Mouse (Mus musculus) heart, embryonic 15.5 days (tissue): ENCODE data around the gene Mgat5b. TPM values are rescaled to one million over a fixed set of nuclear protein-coding genes. Genes with fewer than 3 reads are reported as not detected.

Experiments
- ATAC-seq: fragments of 200-750 bp; cut with Nextera tagmentation; replicated peaks from 2 replicates; pipeline ENCODE4 v1.8.0; 2017; ENCODE audit warnings: low read depth, moderate TSS enrichment; ENCODE audit not compliant: insufficient number of reproducible peaks, insufficient read depth, low FRiP score
- H3K27ac ChIP-seq: fragments of 300-500 bp; sonication (generic); 2 replicates; pipeline ENCODE4 v1.5.1; 2015; ENCODE audit warnings: mild to moderate bottlenecking, inconsistent platforms
- H3K27me3 ChIP-seq: fragments of 300-500 bp; sonication (generic); 2 replicates; pipeline ENCODE4 v1.6.1; 2015; ENCODE audit warnings: inconsistent platforms
- H3K36me3 ChIP-seq: fragments of 300-500 bp; sonication (generic); 2 replicates; pipeline ENCODE4 v1.6.1; 2015; ENCODE audit warnings: mild to moderate bottlenecking, inconsistent platforms
- H3K4me1 ChIP-seq: fragments of 300-500 bp; sonication (generic); replicated peaks from 2 replicates; pipeline ENCODE4 v1.6.1; 2015; ENCODE audit warnings: inconsistent platforms
- H3K4me2 ChIP-seq: fragments of 300-500 bp; sonication (generic); 2 replicates; pipeline ENCODE4 v1.6.1; 2015; ENCODE audit warnings: inconsistent platforms, mild to moderate bottlenecking, moderate library complexity
- H3K4me3 ChIP-seq: fragments of 300-500 bp; sonication (generic); 2 replicates; pipeline ENCODE4 v1.5.1; 2015; ENCODE audit warnings: mild to moderate bottlenecking, inconsistent platforms
- H3K9ac ChIP-seq: fragments of 300-500 bp; sonication (generic); 2 replicates; pipeline ENCODE4 v1.6.1; 2015; ENCODE audit warnings: mild to moderate bottlenecking, inconsistent platforms
- H3K9me3 ChIP-seq: fragments of 300-500 bp; sonication (generic); replicated peaks from 2 replicates; pipeline ENCODE4 v1.6.1; 2016; ENCODE audit warnings: inconsistent platforms
- WGBS: fragments of 180-500 bp; shearing (Covaris S2); methylation state at CpG from one replicate; pipeline ENCODE4 v1.1.7; 2015; ENCODE audit warnings: mixed read lengths; 5-methylcytosine and 5-hydroxymethylcytosine counted together
- polyA plus RNA-seq: library from polyadenylated mRNA; unstranded; fragments of >200 nt; fragmentation: Nextera tagmentation; extraction: Ambion mirVana; gene quantifications from 2 replicates; pipeline ENCODE4 v1.2.1, GENCODE M21; 2015

The Mgat5b gene
- polyA plus RNA-seq, 1 experiment from 2014 or later, result 0.64 TPM

DNA sequence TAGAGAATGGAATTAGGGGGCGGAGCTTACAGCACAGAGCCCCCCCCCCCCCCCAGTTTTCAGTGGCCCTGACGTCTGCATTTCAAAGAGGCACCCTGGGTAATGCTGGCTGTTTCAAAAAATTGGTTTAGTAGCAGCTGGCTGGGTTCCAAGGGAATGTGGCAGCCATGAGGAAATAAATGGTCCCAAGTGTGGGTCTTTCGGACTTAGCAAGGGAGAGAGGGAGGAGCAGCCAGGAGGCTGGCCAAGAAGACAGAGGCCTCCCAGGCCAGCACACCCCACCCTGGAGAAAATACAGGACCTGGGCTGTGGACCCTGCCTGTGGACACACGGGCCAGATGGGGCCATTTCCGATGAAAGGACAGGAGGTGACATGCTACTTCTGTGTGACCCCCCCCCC, 61.6 kb downstream of the Mgat5b start:
- 0 out of 2 replicates have a peak, but pooled peaks have one; percentile 21 for ATAC-seq
- Histone ChIP-seq H3K4me1 (peaks cover 11% of the 10 kb centered on the region), H3K4me2 (0 out of 2 replicates have a peak overlapping the region, but pooled peaks have one; percentile 3), H3K9me3 (no peaks in the 10 kb centered on the region), H3K27me3 (no peaks in the 10 kb centered on the region), H3K36me3 (no peaks in the 10 kb centered on the region), H3K4me3 (no peak overlapping the region), H3K9ac (no peak overlapping the region), H3K27ac (no peak overlapping the region)
- WGBS, result 25% methylated on average over 5 of the region's 5 CpGs

- no peaks in the 10 kb centered on the region for H3K36me3 ChIP-seq
- no peak overlapping the region for H3K4me2 ChIP-seq
- peaks cover 11% of the 10 kb centered on the region for H3K4me1 ChIP-seq
- H3K27me3 ChIP-seq, result 0 out of 2 replicates have a peak, but pooled peaks cover 3% of the 10 kb centered on the region
- ATAC-seq, result no peak
- H3K4me3 ChIP-seq, result no peak overlapping the region
- no peak overlapping the region for H3K27ac ChIP-seq
- 45% methylated on average over 4 of the region's 4 CpGs for WGBS
- no peaks in the 10 kb centered on the region for H3K9me3 ChIP-seq
- no peak overlapping the region for H3K9ac ChIP-seq
Observed at GRCm38 (mm10) chr11:116982543-116982942, 63.9 kb downstream of the Mgat5b start.

GRCm38 (mm10) chr11:116985504-116986385, 67.1 kb downstream of the Mgat5b start:
- H3K9me3 ChIP-seq, result no peaks in the 10 kb centered on the region
- no peak overlapping the region for H3K4me3 ChIP-seq
- no peaks in the 10 kb centered on the region for H3K36me3 ChIP-seq
- H3K27ac ChIP-seq, result no peak overlapping the region
- WGBS, result 77% methylated on average over 15 of the region's 15 CpGs
- H3K4me2 ChIP-seq, result no peak overlapping the region
- H3K9ac ChIP-seq, result no peak overlapping the region
- H3K27me3 ChIP-seq, result 0 out of 2 replicates have a peak, but pooled peaks cover 3% of the 10 kb centered on the region
- no peak for ATAC-seq
- peaks cover 2% of the 10 kb centered on the region for H3K4me1 ChIP-seq

DNA sequence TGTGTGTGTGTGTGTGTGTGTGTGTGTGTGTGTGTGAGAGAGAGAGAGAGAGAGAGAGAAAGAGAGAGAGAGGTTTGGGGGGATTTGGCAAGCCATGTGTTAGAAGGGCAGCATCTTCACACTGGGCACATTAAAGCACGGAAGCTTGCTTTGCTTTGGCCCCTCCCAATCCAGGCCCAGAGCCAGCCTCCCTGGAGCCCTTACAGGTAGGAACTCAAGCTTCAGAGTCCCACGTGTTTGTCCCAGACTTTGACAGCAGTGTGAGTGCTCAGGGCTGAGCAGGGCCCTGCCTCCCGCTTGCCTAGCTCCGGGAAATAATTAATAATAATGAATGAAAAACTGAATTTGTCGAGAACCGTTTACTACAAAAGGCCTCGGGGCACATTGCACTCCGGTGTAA, 69.5 kb downstream of the Mgat5b start:
- no peaks in the 10 kb centered on the region for H3K4me1 ChIP-seq
- no peak overlapping the region for H3K9ac ChIP-seq
- no peaks in the 10 kb centered on the region for H3K9me3 ChIP-seq
- H3K4me3 ChIP-seq, result no peak overlapping the region
- H3K27me3 ChIP-seq, result peaks cover 3% of the 10 kb centered on the region; the same call in 1 of the 2 replicates
- no peak overlapping the region for H3K27ac ChIP-seq
- no peak overlapping the region for H3K4me2 ChIP-seq
- WGBS, result 62% methylated on average over 8 of the region's 8 CpGs
- no peaks in the 10 kb centered on the region for H3K36me3 ChIP-seq
- ATAC-seq, result no peak

- Histone ChIP-seq H3K27me3 (peaks cover 24% of the 10 kb centered on the region), H3K4me3 (no peak overlapping the region), H3K36me3 (no peaks in the 10 kb centered on the region), H3K4me1 (peaks cover 4% of the 10 kb centered on the region), H3K4me2 (no peak overlapping the region), H3K9ac (no peak overlapping the region), H3K9me3 (no peaks in the 10 kb centered on the region), H3K27ac (no peak overlapping the region)
- 81% methylated on average over 7 of the region's 7 CpGs for WGBS
- no peak for ATAC-seq
Observed at GRCm38 (mm10) chr11:116990231-116990630, 71.6 kb downstream of the Mgat5b start.

DNA sequence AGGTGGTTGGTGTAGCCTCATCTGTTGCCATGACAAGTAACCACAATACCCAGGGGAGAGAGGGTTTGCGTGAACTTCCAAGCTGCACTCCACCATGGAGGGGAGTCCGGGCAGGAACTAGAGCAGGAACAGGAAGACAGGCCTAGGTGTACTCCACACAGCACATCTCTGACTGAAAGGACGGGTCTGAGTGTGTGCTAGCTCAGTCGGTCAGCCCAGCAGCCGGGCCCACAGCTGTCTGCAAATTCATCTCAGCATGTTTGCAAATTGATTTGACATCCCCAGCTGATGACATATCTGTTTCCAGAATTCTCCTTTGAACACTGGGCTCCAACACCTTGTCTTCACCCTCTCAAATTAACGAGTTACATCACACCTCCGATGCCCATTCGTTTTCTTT, 72.7 kb downstream of the Mgat5b start:
- peaks cover 27% of the 10 kb centered on the region for H3K27me3 ChIP-seq
- H3K9ac ChIP-seq, result no peak overlapping the region
- no peaks in the 10 kb centered on the region for H3K9me3 ChIP-seq
- peaks cover 4% of the 10 kb centered on the region for H3K4me1 ChIP-seq
- no peak for ATAC-seq
- WGBS, result 76% methylated on average over 8 of the region's 8 CpGs
- H3K4me2 ChIP-seq, result no peak overlapping the region
- no peak overlapping the region for H3K4me3 ChIP-seq
- no peaks in the 10 kb centered on the region for H3K36me3 ChIP-seq
- H3K27ac ChIP-seq, result no peak overlapping the region

- Histone ChIP-seq H3K4me3 (no peak overlapping the region), H3K4me1 (peaks cover 4% of the 10 kb centered on the region), H3K9me3 (no peaks in the 10 kb centered on the region), H3K27ac (no peak overlapping the region), H3K9ac (no peak overlapping the region), H3K36me3 (no peaks in the 10 kb centered on the region), H3K27me3 (peaks cover 33% of the 10 kb centered on the region), H3K4me2 (no peak overlapping the region)
- ATAC-seq, result no peak
- 66% methylated on average over 6 of the region's 6 CpGs for WGBS
Observed at GRCm38 (mm10) chr11:116991964-116992363, 73.3 kb downstream of the Mgat5b start.

DNA sequence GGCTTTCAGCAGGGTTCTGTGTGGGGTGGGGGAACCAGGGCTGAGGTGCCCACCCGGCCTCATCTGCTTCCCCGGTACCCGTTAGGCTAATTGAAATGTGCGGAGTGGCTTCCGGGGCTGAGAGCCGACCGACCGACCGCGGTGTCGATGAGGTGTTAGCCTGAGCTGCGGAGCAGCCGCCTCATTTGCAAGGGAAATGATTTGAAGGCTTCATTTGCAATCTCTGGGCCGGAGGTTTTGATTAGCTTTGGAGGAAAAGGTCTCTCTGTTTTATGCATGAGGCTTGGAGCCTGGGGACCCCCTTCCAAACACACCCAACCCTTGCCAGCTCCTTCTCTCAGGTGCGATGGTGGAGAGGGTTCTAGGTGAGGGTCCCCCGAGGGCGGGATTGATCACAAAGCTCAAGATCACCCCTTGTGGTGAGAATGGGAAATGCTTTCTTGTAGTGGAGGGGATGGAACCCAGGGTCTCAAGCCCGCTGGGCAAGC, 75.5 kb downstream of the Mgat5b start:
- no peak for ATAC-seq
- Histone ChIP-seq H3K27me3 (peaks cover 33% of the 10 kb centered on the region), H3K9me3 (no peaks in the 10 kb centered on the region), H3K27ac (no peak overlapping the region), H3K4me3 (0 out of 2 replicates have a peak overlapping the region, but pooled peaks have one; percentile 13), H3K9ac (no peak overlapping the region), H3K36me3 (no peaks in the 10 kb centered on the region), H3K4me1 (peaks cover 4% of the 10 kb centered on the region), H3K4me2 (peak overlapping the region; percentile 37)
- WGBS, result 4% methylated on average over 18 of the region's 18 CpGs

DNA sequence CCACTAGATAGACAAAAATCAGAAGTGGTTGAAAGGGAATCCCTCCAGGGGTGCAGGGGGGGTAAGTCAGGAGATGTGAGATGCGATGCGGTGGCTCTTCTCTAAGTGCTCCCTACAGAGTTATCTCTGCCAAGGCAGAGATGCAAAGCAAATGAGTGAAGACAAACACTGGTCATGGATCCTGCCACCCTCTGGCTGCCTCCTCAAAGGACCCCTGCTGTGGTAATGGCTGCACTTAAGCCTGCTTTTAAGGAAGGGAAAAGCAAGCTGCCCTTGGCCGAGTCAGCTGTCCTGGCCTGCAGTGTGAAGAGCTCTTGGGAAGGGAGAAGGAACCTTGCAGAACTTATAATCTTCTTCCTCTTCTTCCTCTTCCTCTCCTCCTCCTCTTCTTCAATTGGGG, 78.3 kb downstream of the Mgat5b start:
- Histone ChIP-seq H3K4me3 (no peak overlapping the region), H3K36me3 (no peaks in the 10 kb centered on the region), H3K27me3 (peaks cover 38% of the 10 kb centered on the region), H3K4me2 (no peak overlapping the region), H3K9me3 (no peaks in the 10 kb centered on the region), H3K27ac (no peak overlapping the region), H3K9ac (no peak overlapping the region), H3K4me1 (peaks cover 4% of the 10 kb centered on the region)
- no peak for ATAC-seq
- WGBS, result 22% methylated on average over 3 of the region's 3 CpGs

- no peak overlapping the region for H3K4me2 ChIP-seq
- no peak overlapping the region for H3K27ac ChIP-seq
- H3K9me3 ChIP-seq, result no peaks in the 10 kb centered on the region
- H3K9ac ChIP-seq, result no peak overlapping the region
- no peak overlapping the region for H3K4me3 ChIP-seq
- peaks cover 4% of the 10 kb centered on the region for H3K4me1 ChIP-seq
- H3K36me3 ChIP-seq, result no peaks in the 10 kb centered on the region
- ATAC-seq, result no peak
- H3K27me3 ChIP-seq, result peaks cover 39% of the 10 kb centered on the region
- 93% methylated on average over 5 of the region's 5 CpGs for WGBS
Observed at GRCm38 (mm10) chr11:116998935-116999334, 80.3 kb downstream of the Mgat5b start.

- no peak overlapping the region for H3K4me3 ChIP-seq
- H3K27ac ChIP-seq, result no peak overlapping the region
- no peaks in the 10 kb centered on the region for H3K9me3 ChIP-seq
- no peaks in the 10 kb centered on the region for H3K36me3 ChIP-seq
- ATAC-seq, result no peak
- H3K27me3 ChIP-seq, result peaks cover 39% of the 10 kb centered on the region
- WGBS, result 16% methylated on average over 3 of the region's 3 CpGs
- no peaks in the 10 kb centered on the region for H3K4me1 ChIP-seq
- no peak overlapping the region for H3K4me2 ChIP-seq
- H3K9ac ChIP-seq, result no peak overlapping the region
Observed at GRCm38 (mm10) chr11:117000219-117000618, 81.6 kb downstream of the Mgat5b start.
